Mouse (Mus musculus) thymus, adult 2 months (tissue): ENCODE results near the gene Gcgr.

ENCODE experiments used
- CTCF ChIP-seq: fragments of 200-500 bp; IDR thresholded peaks from 2 replicates; pipeline ENCODE4 v1.5.1; 2012; ENCODE audit warnings: mild to moderate bottlenecking, control low read depth, low read length, moderate library complexity, borderline replicate concordance; ENCODE audit not compliant: control insufficient read depth, poor library complexity, insufficient read depth; ENCODE audit errors: extremely low read depth
- POLR2A ChIP-seq: fragments of 200-500 bp; IDR thresholded peaks from 2 replicates; pipeline ENCODE4 v1.6.1; 2012; ENCODE audit warnings: mild to moderate bottlenecking, low read length, control low read depth, moderate library complexity; ENCODE audit not compliant: control insufficient read depth, poor library complexity, insufficient read depth; ENCODE audit errors: extremely low read depth

GRCm38 (mm10) chr11:120534093-120534492, 3.6 kb downstream of the Gcgr start:
- TF ChIP-seq CTCF = no peak
- no peak for TF ChIP-seq POLR2A
